Mouse (Mus musculus): ENCODE data around the gene Cd5.

Gene Cd5

DNA sequence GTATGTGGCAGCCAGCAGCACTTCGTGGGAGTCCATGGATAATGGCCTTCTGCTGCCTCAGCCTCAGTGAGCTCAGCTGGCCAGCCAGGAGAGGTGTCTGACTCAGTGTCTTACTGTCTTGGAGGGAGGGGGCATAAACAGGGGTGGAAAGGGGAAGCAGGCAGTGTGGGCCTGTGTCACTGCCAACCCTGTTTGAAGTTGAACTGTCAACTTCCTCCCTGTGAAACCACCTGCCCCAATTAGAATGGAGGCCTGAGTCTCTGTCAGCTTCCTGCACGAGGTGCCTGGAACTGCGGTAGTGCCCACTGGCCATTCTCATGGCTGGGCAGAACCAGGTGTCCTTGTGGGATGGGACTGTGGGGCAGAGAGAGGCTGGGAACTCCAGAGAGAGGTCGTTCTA is at the start of gene Cd5:
Gene Cd5, minus strand, starts transcription at position 192 of the 400 bp plus-strand sequence.
- DNase-seq (ENCODE audit: low spot score in 2 of 2), result no peak

DNA sequence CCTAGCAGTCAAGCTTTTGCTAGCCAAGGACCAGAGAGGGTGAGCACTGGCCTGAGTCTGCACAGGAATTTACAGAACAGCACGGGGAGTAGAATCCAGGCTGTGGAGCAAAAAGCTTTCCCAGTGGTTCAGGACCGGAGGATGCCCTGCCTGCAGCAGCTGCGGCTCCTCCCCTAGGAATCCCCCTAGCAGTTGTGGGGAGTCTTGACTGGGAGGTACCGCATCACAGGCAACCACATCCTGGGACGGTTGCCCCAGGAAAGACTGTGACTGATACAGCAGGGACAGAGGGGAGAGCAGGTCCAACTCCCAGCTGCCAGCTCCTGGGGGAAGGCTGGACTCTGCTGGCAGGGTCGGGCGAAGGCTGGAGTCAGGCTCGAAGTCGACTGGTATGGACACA is 49.4 kb upstream of the Cd5 start:
- DNase-seq (ENCODE audit: low spot score in 2 of 2), result no peak

DNA sequence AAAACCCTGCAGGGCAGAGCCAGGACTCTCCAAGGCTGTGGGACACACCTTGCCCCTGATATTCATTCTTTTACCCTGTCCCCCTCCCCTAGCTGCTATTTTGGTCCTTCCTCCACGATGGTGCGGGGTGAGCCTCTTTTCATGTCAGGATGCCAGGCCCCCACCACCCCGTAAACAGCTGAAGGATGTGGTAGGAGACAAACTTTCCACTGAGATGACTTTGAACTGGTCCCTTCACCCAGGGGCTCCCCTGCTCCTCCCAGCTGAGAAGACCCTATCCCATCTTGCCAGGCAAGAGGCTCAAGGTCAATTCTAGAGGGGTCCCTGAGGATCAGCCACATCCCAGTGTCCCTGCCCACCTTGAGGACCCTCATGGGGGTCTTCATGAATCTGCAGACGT is 48.6 kb upstream of the Cd5 start:
- DNase-seq (ENCODE audit: low spot score in 2 of 2), result no peak

DNA sequence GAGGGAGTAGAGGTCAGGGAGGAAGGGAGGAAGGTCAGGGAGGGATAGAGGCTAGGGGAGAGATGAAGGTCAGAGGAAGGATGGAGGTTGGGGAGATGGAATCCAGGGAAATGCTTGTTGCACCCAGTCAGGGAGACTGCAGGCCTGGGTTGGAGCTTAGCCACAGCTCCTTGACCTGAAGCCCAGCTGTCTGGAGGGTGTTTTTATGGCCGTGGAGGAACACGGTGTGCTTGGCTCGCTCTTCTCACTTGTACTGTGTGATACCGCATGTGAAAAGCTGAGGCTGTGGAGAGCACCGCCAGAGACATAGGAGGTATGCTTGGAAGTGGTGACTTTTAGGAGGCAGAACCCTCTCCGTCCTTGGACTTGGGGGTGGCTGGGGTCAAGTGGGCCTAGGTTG is 48.0 kb upstream of the Cd5 start:
- DNase-seq (ENCODE audit: low spot score in 2 of 2), result no peak

DNA sequence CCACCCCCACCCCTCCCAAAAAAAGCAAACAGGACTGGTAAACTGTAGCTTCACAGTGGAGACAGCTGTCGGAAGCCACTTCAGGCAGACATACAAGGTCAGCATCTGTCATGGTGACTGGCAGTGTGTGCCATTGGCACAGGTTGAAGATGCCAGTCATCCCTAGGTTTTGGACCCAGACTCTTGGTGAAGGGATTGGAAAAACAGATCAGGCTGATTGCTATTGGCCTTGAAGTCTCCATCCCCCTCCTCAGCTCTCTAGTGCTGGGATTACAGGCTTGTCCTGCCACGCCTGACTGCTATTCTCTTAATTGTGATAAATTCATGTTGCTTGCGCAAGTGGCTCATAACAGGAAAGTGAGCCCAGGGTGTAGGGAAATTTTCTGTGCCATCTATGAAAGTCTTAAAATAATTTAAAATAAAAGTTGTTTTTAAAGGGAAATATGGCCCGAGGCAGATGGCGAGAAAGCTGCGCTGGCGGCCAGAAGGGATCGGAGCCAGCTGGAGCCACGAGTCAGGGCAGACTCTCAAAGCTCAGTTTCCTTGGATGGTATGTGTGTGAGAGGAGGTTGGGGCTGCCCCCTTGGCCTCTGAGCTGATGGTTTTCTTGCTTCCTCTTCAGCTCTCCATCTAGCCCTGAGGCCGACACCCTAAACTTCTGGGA is 46.1 kb upstream of the Cd5 start:
- DNase-seq (ENCODE audit: low spot score in 2 of 2), result peak; percentile 42 to 49

DNA sequence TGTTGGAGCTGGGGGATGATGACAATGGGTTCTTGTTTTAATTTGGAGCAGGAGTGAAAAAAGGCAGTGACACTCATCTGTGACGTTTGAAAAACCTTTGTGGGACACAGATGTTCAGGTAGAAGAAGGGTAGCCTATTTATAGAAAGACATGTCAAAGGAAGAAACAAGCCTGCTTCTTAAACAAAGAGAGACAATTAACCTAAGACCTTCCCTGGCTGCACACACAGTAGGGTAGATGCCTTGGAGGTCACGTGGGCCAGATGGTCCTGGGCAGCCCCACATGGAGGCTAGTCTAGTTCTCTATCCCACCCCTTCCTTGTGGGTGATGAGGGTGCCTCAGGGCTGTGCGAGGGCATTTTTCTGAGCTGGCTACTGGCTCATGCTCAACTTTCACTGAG is 45.3 kb upstream of the Cd5 start:
- no peak for DNase-seq (ENCODE audit: low spot score in 2 of 2)

DNA sequence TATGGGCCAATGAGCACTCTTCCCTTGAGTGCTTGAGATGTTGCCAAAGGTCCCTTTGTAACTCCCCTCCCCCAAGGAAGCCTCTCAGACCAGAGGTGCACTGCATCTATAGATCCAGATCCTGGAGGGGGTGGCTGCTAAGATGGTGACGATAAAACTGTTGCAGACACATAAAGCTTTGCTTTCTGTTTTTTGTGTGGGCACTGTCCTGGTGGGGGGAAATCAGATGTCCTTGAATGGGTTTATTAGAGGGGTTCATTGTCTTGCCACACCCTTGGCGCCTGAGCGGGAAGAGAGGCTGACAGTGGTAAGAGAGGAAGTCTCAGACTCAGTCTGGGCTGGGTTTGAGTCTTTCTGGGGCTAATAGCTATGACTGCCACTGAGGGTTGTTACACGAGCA is 44.4 kb upstream of the Cd5 start:
- DNase-seq (ENCODE audit: low spot score in 2 of 2), result no peak

DNA sequence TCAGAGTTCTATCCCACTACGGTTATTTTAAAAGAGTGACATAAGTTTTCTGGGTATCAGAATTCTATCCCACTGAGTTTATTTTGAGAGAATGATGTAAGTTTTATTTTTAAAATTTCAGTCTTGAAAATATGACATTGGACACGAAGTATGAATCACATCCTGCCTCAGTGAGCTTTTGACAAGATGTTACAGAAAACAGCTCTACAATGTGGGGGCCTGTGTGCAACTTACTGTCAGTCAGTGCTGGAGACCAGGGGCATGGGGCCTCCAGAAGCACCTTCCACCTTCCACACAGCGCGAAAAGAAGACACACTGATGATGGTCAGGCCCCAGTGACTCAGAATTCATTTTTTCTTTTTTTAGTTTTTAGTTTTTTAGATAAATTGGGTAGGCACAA is 42.8 kb upstream of the Cd5 start:
- peak; percentile 68 to 72 for DNase-seq (ENCODE audit: low spot score in 2 of 2)

DNA sequence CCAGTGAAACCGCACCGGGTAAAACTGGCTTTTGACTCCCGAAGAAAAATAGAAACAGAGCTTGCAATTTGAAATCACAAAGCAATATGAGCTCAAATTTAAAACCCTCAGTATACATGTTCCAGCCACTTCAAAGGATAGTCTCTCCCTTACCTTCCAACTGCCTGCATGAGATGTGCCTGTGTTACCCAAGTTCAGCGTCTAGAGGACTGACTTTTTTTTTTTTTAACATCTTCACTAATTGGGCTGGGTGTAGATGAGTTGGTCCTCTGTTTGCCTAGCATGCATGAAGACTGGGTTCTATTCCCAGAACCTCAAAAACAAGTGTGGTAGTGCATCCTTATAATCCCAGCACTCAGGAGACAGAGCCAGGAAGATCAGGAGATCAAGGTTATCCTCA is 38.1 kb upstream of the Cd5 start:
- DNase-seq (ENCODE audit: low spot score in 2 of 2), result no peak

DNA sequence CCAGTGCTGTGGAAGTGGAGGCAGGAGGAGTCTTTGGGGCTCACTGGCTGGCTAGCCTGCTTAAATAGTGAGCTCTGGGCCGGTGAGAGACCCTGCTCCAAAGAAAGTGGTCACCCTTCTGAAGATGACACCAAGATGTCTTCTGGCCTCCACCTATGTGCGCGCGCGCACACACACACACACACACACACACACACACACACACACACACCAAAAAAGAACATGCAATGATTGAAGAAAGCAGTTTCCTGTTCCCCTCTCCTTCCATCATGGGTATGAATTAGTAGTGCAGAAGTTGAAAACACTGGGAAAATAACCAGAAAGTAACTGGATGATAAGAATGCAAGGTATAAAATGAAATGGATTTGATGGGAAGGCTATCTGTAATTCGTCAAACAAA is 35.3 kb upstream of the Cd5 start:
- no peak for DNase-seq (ENCODE audit: low spot score in 2 of 2)

DNA sequence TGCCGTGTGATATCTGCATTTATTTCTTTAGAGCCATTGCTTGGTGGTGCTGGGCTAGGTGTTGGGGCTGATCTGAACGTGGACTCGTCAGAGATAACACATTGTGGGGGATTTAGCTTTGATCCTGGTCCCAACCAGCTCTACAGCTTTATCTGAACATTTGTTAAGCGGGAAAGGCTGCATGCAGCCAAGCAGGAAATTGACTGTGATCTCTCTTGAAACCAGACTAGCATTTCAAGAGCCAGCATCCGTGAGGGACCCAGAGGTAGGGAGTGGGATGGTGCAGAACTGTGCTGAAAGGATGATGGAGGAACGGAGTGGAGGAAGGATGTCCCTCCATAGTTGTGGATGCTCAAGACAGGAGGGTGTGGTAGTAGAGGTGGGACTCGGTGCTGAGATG is 34.6 kb upstream of the Cd5 start:
- no peak for DNase-seq (ENCODE audit: low spot score in 2 of 2)

DNA sequence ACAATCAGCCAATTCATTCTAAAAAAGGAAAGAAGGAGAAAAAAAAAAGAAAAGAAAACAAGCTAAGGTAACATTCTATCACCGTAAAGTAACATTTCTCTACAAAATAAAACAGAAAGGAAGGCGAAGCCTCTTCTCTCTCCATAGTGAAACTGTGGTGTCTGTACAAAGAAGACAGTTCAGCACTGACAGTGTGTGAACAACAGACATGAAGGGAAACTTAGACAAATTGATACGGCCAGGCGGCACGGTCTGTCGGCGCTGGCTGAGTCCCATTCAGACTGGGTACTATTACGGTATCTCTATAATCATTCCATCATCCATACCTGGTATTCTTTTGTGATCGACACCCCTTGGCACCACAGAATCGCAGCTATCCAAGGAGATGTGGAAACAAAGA is 34.1 kb upstream of the Cd5 start:
- DNase-seq (ENCODE audit: low spot score in 2 of 2), result no peak

DNA sequence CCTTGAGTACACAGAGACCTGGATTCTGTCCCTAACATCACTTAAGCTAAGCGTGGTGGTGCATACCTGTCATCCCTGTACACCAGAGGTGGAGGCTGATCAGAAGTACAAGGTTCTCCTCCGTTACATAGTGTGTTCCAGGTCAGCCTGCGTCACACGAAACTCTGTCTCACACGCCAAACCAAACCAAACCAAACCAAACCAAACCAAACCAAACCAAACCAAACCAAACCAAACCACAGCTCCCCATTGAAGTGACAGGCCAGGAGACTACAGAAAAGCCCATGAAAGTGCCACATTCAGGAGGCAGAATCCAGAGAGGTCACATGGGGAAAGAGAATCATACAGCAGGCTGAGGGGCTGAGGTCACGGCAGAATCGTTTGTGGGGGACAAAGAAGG is 33.2 kb upstream of the Cd5 start:
- DNase-seq (ENCODE audit: low spot score in 2 of 2), result no peak

DNA sequence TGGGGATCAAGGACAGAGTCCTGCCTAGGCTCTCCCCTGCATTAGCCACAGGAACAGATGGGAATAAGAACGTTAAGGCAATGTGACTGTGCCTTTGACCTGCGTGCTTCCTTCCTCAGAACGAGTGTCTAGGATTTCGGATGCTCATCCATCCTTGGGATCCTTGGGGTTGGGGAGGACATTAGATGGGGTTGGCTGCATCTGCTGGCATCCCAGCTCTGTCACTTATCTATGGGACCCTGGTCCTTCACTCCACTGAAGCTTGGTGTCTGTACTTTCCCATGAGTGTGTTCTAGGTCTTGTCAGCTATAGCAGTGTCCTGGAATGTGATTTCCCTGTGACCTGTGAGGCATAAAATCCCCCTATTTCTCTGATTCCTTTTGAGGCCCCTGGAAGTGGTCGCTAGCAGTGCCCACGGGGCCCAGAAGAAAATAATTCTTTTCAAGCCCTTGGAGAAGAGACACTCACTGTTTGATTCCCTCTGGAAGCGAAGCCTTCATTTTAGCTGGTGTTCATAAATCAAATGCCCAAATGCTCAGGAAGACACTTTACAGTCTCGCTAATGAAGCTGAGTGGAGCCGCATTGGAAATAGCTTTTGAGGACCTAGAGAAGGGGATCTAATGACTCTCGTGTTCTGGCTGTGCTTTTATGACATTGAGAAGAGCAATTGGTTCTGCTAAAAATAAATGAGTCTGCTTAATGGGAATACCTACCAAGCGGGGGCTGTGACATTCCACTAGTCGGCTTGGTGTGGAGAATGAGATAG is 30.8 kb upstream of the Cd5 start:
- DNase-seq (ENCODE audit: low spot score in 2 of 2), result no peak

DNA sequence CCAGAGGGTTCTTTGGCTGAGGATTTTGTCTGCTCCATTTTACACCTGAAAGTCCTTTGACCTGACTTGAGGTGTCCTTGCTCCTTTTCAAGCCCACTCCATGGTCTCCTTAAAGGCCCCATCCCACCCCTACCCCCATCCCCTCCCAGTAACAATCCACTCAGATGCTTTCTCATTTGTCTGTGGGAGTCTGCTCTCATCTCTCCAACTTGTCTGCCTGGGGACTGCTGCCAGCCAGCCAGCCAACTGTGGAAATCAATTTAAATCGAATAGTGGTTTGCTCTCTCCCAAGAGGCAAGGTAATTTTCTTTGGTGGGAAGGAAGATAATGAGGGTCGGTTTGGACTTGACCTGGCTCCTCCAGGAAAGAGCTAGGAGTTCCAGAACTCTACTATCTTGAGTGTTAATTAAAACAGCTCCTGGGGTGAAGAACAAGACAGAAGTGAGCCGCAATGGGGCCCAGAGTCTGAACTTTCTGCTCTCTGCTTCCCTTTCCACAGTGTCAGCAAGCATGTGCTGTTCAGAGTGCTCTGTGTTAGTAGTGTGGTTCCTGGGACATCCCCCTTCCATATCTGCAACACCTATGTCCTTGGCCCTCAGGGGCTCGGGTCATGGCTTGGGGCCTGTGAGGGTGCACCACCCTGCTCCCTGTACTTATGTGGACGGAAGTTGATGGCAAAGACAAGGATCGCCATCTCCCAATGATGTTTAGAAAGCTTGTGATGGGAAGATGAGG is 30.1 kb upstream of the Cd5 start:
- peak in 1 of 2 experiments; percentile 21 for DNase-seq (ENCODE audit: low spot score in 2 of 2)

DNA sequence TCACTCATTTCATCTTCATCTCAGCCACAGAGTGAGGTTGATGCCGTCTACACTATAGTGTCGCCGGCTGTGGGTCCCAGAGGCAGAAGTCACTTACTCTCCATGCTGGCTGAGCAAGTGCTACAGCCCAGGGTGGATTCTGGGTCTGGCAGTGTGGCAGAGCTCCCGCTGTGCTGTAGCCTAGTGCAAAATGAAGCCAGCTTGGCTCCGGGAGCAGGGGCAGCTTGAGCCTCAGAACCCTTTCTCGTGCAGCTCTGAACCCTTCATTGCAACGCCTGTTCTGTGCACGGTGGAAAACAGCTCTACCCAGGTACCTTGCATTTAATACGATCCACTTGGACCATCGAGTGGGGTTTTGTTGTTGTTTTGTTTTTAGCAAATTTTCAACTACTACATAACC is 28.8 kb upstream of the Cd5 start:
- DNase-seq (ENCODE audit: low spot score in 2 of 2), result no peak

DNA sequence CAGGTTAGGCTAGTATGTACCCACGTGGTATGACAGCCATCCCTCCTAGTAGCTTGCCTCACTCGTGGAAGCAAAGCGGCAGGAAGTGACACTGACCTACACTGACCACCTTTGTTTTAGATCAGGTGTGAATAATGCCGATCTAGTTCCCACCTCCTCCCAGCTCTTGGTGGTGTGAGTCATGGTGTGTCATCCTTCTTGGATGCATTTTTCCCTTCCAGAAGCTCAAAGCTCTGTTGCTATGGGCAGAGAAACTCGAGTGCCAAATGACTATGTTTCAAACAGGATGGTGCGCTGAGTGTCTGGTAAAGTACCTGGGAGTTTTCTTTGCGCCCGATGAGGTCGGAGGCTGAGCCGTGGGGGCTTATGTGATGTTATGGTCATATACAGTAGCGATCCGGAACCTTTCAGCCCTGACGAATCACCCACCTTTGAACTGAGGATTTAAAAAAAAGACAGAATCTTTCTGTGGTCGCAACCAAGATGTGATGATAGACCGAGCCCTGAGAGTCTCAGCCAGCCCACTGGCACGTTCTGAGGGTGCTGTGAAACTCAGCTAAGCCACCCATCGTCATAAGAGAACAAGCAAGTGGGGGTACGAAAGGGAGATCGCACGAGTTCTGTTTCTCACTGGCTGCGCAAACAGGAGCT is 24.7 kb upstream of the Cd5 start:
- DNase-seq (ENCODE audit: low spot score in 2 of 2), result peak; percentile 46 to 57

DNA sequence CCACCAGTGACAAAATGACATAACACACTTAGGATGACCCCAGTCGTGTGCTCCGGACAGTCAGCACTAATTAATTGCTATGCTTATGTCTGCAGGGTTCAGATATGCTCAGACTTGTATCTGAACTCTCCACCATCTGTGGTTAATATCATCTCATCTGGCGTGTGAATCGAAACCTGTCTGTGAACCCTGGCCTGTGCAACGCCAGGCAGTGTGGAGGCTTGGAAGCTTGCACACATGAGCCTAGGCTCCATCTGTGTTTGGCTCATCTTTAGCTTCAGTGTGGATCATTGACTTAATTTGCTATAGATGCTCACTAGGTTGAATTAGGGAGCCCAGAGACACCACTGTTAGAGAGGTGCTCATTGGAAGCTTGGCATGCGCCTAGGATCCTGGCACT is 23.7 kb upstream of the Cd5 start:
- no peak for DNase-seq (ENCODE audit: low spot score in 2 of 2)

DNA sequence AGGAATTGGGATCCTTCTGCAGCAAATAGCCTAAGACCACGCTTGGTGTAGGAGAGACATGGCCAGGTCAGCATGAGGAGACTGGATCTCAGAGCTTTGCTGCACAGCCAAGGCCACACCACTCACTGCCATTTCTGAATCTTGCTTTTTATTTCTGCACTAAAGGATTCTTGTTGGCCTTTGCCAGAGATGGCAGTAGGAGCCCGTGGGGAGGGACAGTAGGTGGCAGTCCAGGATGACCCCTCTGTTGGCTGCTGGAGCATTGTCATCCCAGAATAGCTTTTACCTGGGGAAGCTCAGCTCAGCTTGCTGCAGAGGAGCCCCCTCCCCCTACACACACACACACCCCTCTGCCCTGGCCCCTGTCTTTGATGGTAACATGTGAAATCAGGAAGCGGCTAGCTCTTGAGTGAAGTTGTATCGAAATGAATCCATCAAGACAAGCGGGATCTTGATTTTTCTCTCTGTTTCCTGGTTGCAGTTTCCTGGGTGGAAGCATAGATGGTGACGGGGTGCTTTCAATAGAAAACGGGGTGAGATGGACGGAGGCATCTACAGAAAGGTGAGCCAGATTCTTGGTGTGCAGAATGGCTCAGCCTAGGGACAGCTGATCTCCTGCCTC is 23.1 kb upstream of the Cd5 start:
- DNase-seq (ENCODE audit: low spot score in 2 of 2), result no peak

DNA sequence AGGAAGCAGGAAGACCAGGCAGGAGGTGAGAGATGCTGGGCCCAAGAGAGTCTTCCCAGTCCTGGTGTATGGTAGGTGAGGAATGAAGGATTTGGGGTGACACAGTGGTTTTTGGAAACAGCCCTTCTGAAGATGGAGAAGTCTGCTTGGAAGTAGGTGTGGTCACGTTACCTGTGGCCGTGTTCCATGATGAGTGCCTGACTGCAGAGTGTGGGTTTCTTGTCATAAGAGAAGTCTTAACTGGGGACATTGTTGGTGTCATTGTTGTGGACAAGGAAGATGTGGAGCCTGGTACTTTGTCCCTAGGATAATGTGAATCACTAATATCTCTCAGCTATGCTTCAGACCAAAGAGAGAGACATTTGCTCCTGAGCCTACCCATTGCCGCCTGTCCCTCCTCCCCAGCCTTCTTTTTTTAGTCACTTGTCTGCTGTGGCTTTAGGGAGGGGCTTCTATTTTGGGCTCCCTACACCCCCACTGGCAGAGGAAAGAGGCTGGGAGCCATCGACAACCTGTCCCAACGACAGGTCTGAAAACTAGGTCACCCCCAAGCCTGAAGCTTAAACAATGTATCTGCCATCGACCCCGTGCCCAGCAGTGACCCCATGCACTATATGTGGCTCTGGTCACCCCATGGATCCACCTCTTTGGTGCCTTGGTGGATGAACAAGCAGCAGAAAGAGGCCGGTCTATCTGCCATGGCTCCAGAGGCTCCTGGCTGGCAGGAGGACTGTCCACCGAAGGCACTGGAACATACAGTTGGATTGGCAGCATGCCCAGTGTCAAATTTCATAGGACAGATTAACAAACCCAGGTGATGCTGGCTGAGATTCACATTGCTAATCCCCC is 21.4 kb upstream of the Cd5 start:
- DNase-seq (ENCODE audit: low spot score in 2 of 2), result no peak

DNA sequence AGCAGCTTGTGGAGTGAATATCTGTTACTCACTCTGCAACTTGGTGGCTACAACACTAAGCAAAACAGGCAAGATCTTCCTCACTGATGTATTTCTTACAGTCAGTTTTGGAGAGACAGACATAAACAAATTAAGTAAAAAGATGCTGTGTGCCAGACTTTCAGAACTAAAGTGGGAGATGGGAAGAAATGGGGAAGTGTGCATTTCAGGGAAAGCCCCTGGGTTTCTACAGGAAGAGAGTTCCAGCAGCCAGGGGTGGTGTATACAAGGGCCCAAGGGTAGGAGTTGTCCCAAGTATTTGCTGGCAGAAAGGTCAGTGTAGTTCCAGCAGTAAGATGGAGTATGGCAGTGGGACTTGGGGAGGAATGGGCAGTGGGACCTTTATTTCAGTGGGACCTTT is 20.7 kb upstream of the Cd5 start:
- DNase-seq (ENCODE audit: low spot score in 2 of 2), result no peak

Measured in right cerebral cortex, adult 2 months (tissue).